Mouse (Mus musculus) retina, postnatal 7 days (tissue): Measurements from ENCODE around the gene Vps9d1.
A peak's percentile ranks its signal among the peaks of the same experiment; 100 is the strongest.
"Not testable (repeated sequence)": the region's sequence is repeated elsewhere in the genome, so short reads cannot be mapped to it uniquely, and the experiment has no call there.

Experiments
- DNase-seq: peaks from one replicate; pipeline ENCODE4 v3.0.0-alpha.2; 2012; ENCODE audit warnings: low read depth, low spot score

The Vps9d1 gene

GRCm38 (mm10) chr8:123215430-123215829 is 38.7 kb downstream of the Vps9d1 start:
- no peak for DNase-seq

GRCm38 (mm10) chr8:123213118-123213772 is 40.9 kb downstream of the Vps9d1 start:
- no peak for DNase-seq

GRCm38 (mm10) chr8:123212321-123213117 is 41.6 kb downstream of the Vps9d1 start, which contains the start of the genes Chmp1a and Spata33:
Gene Chmp1a (minus strand): TSS chr8:123212763.
Gene Spata33 (plus strand): TSS chr8:123212832.
- peak; percentile 88 for DNase-seq

- DNase-seq, result no peak
Observed at GRCm38 (mm10) chr8:123211876-123212275, 42.3 kb downstream of the Vps9d1 start.

- no peak for DNase-seq
Observed at GRCm38 (mm10) chr8:123203571-123203970, 50.6 kb downstream of the Vps9d1 start.

- DNase-seq, result peak; percentile 72
Observed at GRCm38 (mm10) chr8:123202288-123202687, 51.9 kb downstream of the Vps9d1 start.

- no peak for DNase-seq
Observed at GRCm38 (mm10) chr8:123199864-123200263, 54.3 kb downstream of the Vps9d1 start.

GRCm38 (mm10) chr8:123197016-123197415 is 57.1 kb downstream of the Vps9d1 start:
- DNase-seq, result not testable (repeated sequence)

- no peak for DNase-seq
Observed at GRCm38 (mm10) chr8:123193771-123194170, 60.4 kb downstream of the Vps9d1 start.
